ENCODE assay signal across 24 mouse cellular contexts in genomic region chr2:17973868-17974440, GRCm38 (mm10). TPM values are rescaled to one million over a fixed set of nuclear protein-coding genes. Genes with fewer than 3 reads are reported as not detected.
DNase-seq lines count a peak whose midpoint lies in the region; ATAC-seq and TF ChIP-seq lines count a peak whose summit lies in the region.
"Had no signal": no experiment of that assay in that cellular context is flagged by ENCODE, and none has a peak within 500 bp of the region (broad histone marks: within the 10 kb centered on the region; RNA-seq: fewer than 3 reads in every experiment).

No protein-coding gene starts in this region.

- H3K27ac ChIP-seq in heart, embryonic 12.5 days (ENCODE audit: poor library complexity, severe bottlenecking): no peak overlapping the region
- peak overlapping the region; percentile 52 for H3K27ac ChIP-seq in kidney, embryonic 16.5 days (ENCODE audit: low read length)
- H3K27ac ChIP-seq in kidney, adult 2 months (ENCODE audit: insufficient read depth, low read depth, low read length): no peak overlapping the region
- H3K27ac ChIP-seq in midbrain, embryonic 11.5 days (ENCODE audit: low read depth, low read length): no peak overlapping the region
- no peak overlapping the region for H3K27ac ChIP-seq in midbrain, embryonic 16.5 days (ENCODE audit: low read length)
- H3K27ac ChIP-seq: forebrain, embryonic 10.5 days; limb, embryonic 13.5 days; liver, embryonic 13.5 days; midbrain, embryonic 12.5 days; neural tube, embryonic 13.5 days had no signal

- peaks cover 19% of the 10 kb centered on the region for H3K4me1 ChIP-seq in heart, embryonic 12.5 days (replicated peaks)
- H3K4me1 ChIP-seq in kidney, embryonic 16.5 days (ENCODE audit: insufficient read depth, low read length): peaks cover 14% of the 10 kb centered on the region
- no peaks in the 10 kb centered on the region for H3K4me1 ChIP-seq in kidney, adult 2 months (ENCODE audit: control insufficient read depth, insufficient read depth, low read length)
- peaks cover 9% of the 10 kb centered on the region for H3K4me1 ChIP-seq in midbrain, embryonic 11.5 days (ENCODE audit: control insufficient read depth, insufficient read depth, low read length)
- no peaks in the 10 kb centered on the region for H3K4me1 ChIP-seq in midbrain, embryonic 16.5 days (ENCODE audit: control insufficient read depth, insufficient read depth, low read length)
- H3K4me1 ChIP-seq: liver, embryonic 13.5 days had no signal

- no peak overlapping the region for H3K4me3 ChIP-seq in heart, embryonic 12.5 days
- no peak overlapping the region for H3K4me3 ChIP-seq in kidney, embryonic 16.5 days (ENCODE audit: low read length)
- H3K4me3 ChIP-seq in kidney, adult 2 months (ENCODE audit: insufficient read depth, low read depth, low read length): no peak overlapping the region
- H3K4me3 ChIP-seq in midbrain, embryonic 11.5 days (ENCODE audit: low read depth, low read length): no peak overlapping the region
- no peak overlapping the region for H3K4me3 ChIP-seq in midbrain, embryonic 16.5 days (ENCODE audit: low read depth, low read length)
- H3K4me3 ChIP-seq: forebrain, embryonic 10.5 days; limb, embryonic 13.5 days; liver, embryonic 13.5 days; midbrain, embryonic 12.5 days; neural tube, embryonic 13.5 days had no signal

- no peak overlapping the region for H3K4me2 ChIP-seq in heart, embryonic 12.5 days
- H3K4me2 ChIP-seq in kidney, embryonic 16.5 days (replicated peaks; ENCODE audit: low read depth, low read length): no peak overlapping the region
- H3K4me2 ChIP-seq in midbrain, embryonic 11.5 days: no peak overlapping the region
- H3K4me2 ChIP-seq in midbrain, embryonic 16.5 days (ENCODE audit: low read length): no peak overlapping the region
- H3K4me2 ChIP-seq: limb, embryonic 13.5 days; liver, embryonic 13.5 days; midbrain, embryonic 12.5 days; neural tube, embryonic 13.5 days had no signal

- TF ChIP-seq CTCF in kidney, adult 2 months (conservative IDR thresholded peaks at IDR 0.05; ENCODE audit: insufficient read depth, insufficient read length, low read depth, low read length): no peak

- no peak for DNase-seq in heart, adult 18-20 months
- DNase-seq in kidney, adult 2 months: no peak
- DNase-seq in midbrain, embryonic 11.5 days (ENCODE audit: low spot score, missing footprints): peak; percentile 82
- DNase-seq: adrenal gland, postnatal 25 days; cerebellum, adult 11 months; cerebellum, postnatal 10 days; forebrain, postnatal 0 days; kidney, adult 11 months; liver, embryonic 13.5 days; lung, postnatal 36 days had no signal

- H3K9me3 ChIP-seq in heart, embryonic 12.5 days (replicated peaks): no peaks in the 10 kb centered on the region
- H3K9me3 ChIP-seq in kidney, embryonic 16.5 days (ENCODE audit: low read length): no peaks in the 10 kb centered on the region
- no peaks in the 10 kb centered on the region for H3K9me3 ChIP-seq in midbrain, embryonic 11.5 days (ENCODE audit: control insufficient read depth, low read length)
- H3K9me3 ChIP-seq in midbrain, embryonic 16.5 days (replicated peaks; ENCODE audit: control insufficient read depth, low read length, poor library complexity, severe bottlenecking): no peaks in the 10 kb centered on the region
- H3K9me3 ChIP-seq: forebrain, embryonic 10.5 days; liver, embryonic 13.5 days; midbrain, embryonic 12.5 days; neural tube, embryonic 13.5 days had no signal

- no peak for TF ChIP-seq POLR2A in kidney, adult 2 months (IDR thresholded peaks at IDR 0.05; ENCODE audit: low read depth, low read length)

- H3K27me3 ChIP-seq in heart, embryonic 12.5 days (replicated peaks): no peaks in the 10 kb centered on the region
- H3K27me3 ChIP-seq in kidney, embryonic 16.5 days (ENCODE audit: insufficient read depth, low read length): no peaks in the 10 kb centered on the region
- no peaks in the 10 kb centered on the region; the same call in 1 of the 2 replicates for H3K27me3 ChIP-seq in kidney, adult 2 months (replicated peaks; ENCODE audit: control insufficient read depth, insufficient read depth, low read length)
- no peaks in the 10 kb centered on the region for H3K27me3 ChIP-seq in midbrain, embryonic 11.5 days (ENCODE audit: control insufficient read depth, insufficient read depth, low read length)
- H3K27me3 ChIP-seq in midbrain, embryonic 16.5 days (ENCODE audit: control insufficient read depth, insufficient read depth, low read depth, low read length): no peaks in the 10 kb centered on the region
- H3K27me3 ChIP-seq: limb, embryonic 13.5 days; liver, embryonic 13.5 days; midbrain, embryonic 12.5 days; neural tube, embryonic 13.5 days had no signal

- no peaks in the 10 kb centered on the region for H3K36me3 ChIP-seq in heart, embryonic 12.5 days
- H3K36me3 ChIP-seq in kidney, embryonic 16.5 days (ENCODE audit: insufficient read depth, low read length): no peaks in the 10 kb centered on the region
- H3K36me3 ChIP-seq in kidney, adult 2 months (ENCODE audit: control insufficient read depth, insufficient read depth, low read length): no peaks in the 10 kb centered on the region
- H3K36me3 ChIP-seq in midbrain, embryonic 11.5 days (ENCODE audit: control insufficient read depth, insufficient read depth, low read length): no peaks in the 10 kb centered on the region
- H3K36me3 ChIP-seq in midbrain, embryonic 16.5 days (ENCODE audit: control insufficient read depth, insufficient read depth, low read length): no peaks in the 10 kb centered on the region
- H3K36me3 ChIP-seq: forebrain, embryonic 10.5 days; limb, embryonic 13.5 days; liver, embryonic 13.5 days; midbrain, embryonic 12.5 days; neural tube, embryonic 13.5 days had no signal

- ATAC-seq in heart, embryonic 12.5 days (ENCODE audit: insufficient number of reproducible peaks, low FRiP score): peak; percentile 45
- ATAC-seq in kidney, embryonic 16.5 days (ENCODE audit: low FRiP score, low TSS enrichment): peak; percentile 57
- no peak for ATAC-seq in midbrain, embryonic 11.5 days (ENCODE audit: low FRiP score)
- ATAC-seq in midbrain, embryonic 16.5 days: no peak
- ATAC-seq in megakaryocyte progenitor cell, adult 5-6 weeks (replicated peaks; ENCODE audit: poor library complexity): no peak
- ATAC-seq: forebrain, postnatal 0 days had no signal

- H3K9ac ChIP-seq in heart, embryonic 12.5 days: no peak overlapping the region
- H3K9ac ChIP-seq in kidney, embryonic 16.5 days (replicated peaks; ENCODE audit: low read length): no peak overlapping the region
- H3K9ac ChIP-seq in midbrain, embryonic 11.5 days (ENCODE audit: low read length): no peak overlapping the region
- H3K9ac ChIP-seq in midbrain, embryonic 16.5 days (ENCODE audit: low read depth, low read length): no peak overlapping the region
- H3K9ac ChIP-seq: forebrain, postnatal 0 days; limb, embryonic 13.5 days; liver, embryonic 13.5 days; midbrain, embryonic 12.5 days; neural tube, embryonic 13.5 days had no signal

- WGBS in heart, embryonic 12.5 days: 47% methylated on average over 2 of the region's 2 CpGs
- 20% methylated on average over 2 of the region's 2 CpGs for WGBS in kidney, embryonic 16.5 days
- WGBS in kidney, adult 2 months: 66% methylated on average over 2 of the region's 2 CpGs
- WGBS in midbrain, embryonic 11.5 days: 43% methylated on average over 2 of the region's 2 CpGs
- 44% methylated on average over 2 of the region's 2 CpGs for WGBS in midbrain, embryonic 16.5 days

RNA-seq across cellular contexts. Expression of gene H2al2a, which starts 22.8 kb away (rescaled TPM):
- not detected in 2 replicates for polyA plus RNA-seq in heart, embryonic 12.5 days (2016; fragmentation: Nextera tagmentation; extraction: Ambion mirVana)
- not detected for total RNA-seq in heart, adult 18-20 months (2021)
- not detected in 2 replicates for polyA plus RNA-seq in kidney, embryonic 16.5 days (2015; fragmentation: Nextera tagmentation; extraction: Ambion mirVana)
- 0.41 TPM in 1 of 2 replicates, not detected in the other for polyA plus RNA-seq in kidney, adult 2 months (2012; rRNA removed)
- not detected in 2 replicates for polyA plus RNA-seq in midbrain, embryonic 11.5 days (2014; fragmentation: Nextera tagmentation; extraction: Ambion mirVana)
- not detected in 2 replicates for polyA plus RNA-seq in midbrain, embryonic 16.5 days (2015; fragmentation: Nextera tagmentation; extraction: Ambion mirVana)
- total RNA-seq in megakaryocyte progenitor cell, adult 5-6 weeks (2015): not detected in 2 replicates
- total RNA-seq in megakaryocyte progenitor cell, adult 5-6 weeks (2017): not detected in 2 replicates
- total RNA-seq: adrenal gland, postnatal 25 days; forebrain, postnatal 0 days; gastrocnemius, adult 18-20 months; gastrocnemius, postnatal 4 days; hematopoietic stem cell, adult 5-6 weeks; layer of hippocampus, postnatal 14 days had no signal
- polyA plus RNA-seq: C2C12; forebrain, embryonic 10.5 days; forebrain, postnatal 0 days; limb, embryonic 13.5 days; liver, embryonic 13.5 days; midbrain, embryonic 12.5 days; neural tube, embryonic 13.5 days; small intestine, adult 2 months had no signal

Comparison
In these comparisons a context has a peak if more than half of its experiments do, and no peak if none do; other contexts are left out.
1. ATAC-seq: peak in heart, embryonic 12.5 days (single experiment) and kidney, embryonic 16.5 days (single experiment); none in midbrain, embryonic 11.5 days (single experiment), midbrain, embryonic 16.5 days (single experiment) and megakaryocyte progenitor cell, adult 5-6 weeks (single experiment).